Mouse (Mus musculus) liver, adult 2 months (tissue): ENCODE data around the gene Kctd13.

Experiments
- CTCF ChIP-seq: fragments of 200-500 bp; IDR thresholded peaks from 2 replicates; pipeline ENCODE4 v1.5.1; 2011; ENCODE audit warnings: low read depth, low read length, control low read depth
- POLR2A ChIP-seq: fragments of 200-500 bp; IDR thresholded peaks from 2 replicates; pipeline ENCODE4 v1.6.1; 2011; ENCODE audit warnings: low read length, control low read depth; ENCODE audit not compliant: insufficient read depth; ENCODE audit errors: extremely low read depth

- TF ChIP-seq CTCF (no peak), POLR2A (no peak)
These were observed 53.4 kb downstream of the Kctd13 start for GRCm38 (mm10) chr7:126982054-126982453.
